Mouse (Mus musculus) olfactory bulb, adult 2 months (tissue): ENCODE measurements around the gene Dll1.

Experiments used
- CTCF ChIP-seq: fragments of 200-500 bp; IDR thresholded peaks from 2 replicates; pipeline ENCODE4 v1.5.1; 2012; ENCODE audit warnings: low read depth, mild to moderate bottlenecking, low read length, moderate library complexity; ENCODE audit not compliant: insufficient read depth
- POLR2A ChIP-seq: fragments of 200-500 bp; IDR thresholded peaks from 2 replicates; pipeline ENCODE4 v1.6.1; 2012; ENCODE audit warnings: mild to moderate bottlenecking, low read depth, low read length, moderate library complexity; ENCODE audit not compliant: insufficient read depth

DNA sequence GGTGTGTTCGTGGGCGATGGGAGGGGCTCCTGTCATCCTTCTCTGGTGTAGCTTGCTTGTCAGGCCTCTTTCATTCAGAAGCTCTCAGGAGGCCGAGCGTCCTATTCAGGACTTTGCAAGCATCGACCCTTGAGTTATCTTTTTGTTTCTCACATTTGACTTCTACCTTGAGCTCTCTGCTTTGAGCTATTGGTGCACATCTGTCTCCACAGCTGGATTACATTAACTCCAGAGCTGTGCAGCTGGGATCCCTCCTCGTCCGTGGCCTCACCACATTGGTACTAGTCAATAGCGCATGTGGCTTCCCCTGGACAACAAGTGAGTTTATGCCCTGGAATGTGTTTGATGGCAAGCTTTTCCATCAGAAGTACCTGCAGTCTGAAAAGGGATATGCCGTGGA is 46.0 kb upstream of the Dll1 start:
- TF ChIP-seq CTCF (no peak), POLR2A (no peak)
